Mouse (Mus musculus) embryonic facial prominence, embryonic 13.5 days (tissue): ENCODE data around the gene Fgfr2. TPM values are rescaled to one million over a fixed set of nuclear protein-coding genes. Genes with fewer than 3 reads are reported as not detected.
A peak's percentile ranks its signal among the peaks of the same experiment; 100 is the strongest.

ENCODE experiments used
- ATAC-seq: fragments of 200-750 bp; cut with Nextera tagmentation; 2 replicates; pipeline ENCODE4 v1.8.0; 2017; ENCODE audit warnings: low read depth; ENCODE audit not compliant: insufficient number of reproducible peaks, insufficient read depth, low FRiP score, low TSS enrichment
- H3K27ac ChIP-seq: fragments of 300-500 bp; sonication (generic); 2 replicates; pipeline ENCODE4 v1.5.1; 2015; ENCODE audit warnings: moderate library complexity, mild to moderate bottlenecking, inconsistent platforms
- H3K27me3 ChIP-seq: fragments of 300-500 bp; sonication (generic); 2 replicates; pipeline ENCODE4 v1.6.1; 2015; ENCODE audit warnings: mild to moderate bottlenecking, inconsistent platforms
- H3K36me3 ChIP-seq: fragments of 300-500 bp; sonication (generic); 2 replicates; pipeline ENCODE4 v1.6.1; 2015; ENCODE audit warnings: mild to moderate bottlenecking, inconsistent platforms
- H3K4me1 ChIP-seq: fragments of 300-500 bp; sonication (generic); 2 replicates; pipeline ENCODE4 v1.6.1; 2015; ENCODE audit warnings: inconsistent platforms
- H3K4me2 ChIP-seq: fragments of 300-500 bp; sonication (generic); 2 replicates; pipeline ENCODE4 v1.6.1; 2015; ENCODE audit warnings: moderate library complexity, mild to moderate bottlenecking, inconsistent platforms
- H3K4me3 ChIP-seq: fragments of 300-500 bp; sonication (generic); 2 replicates; pipeline ENCODE4 v1.5.1; 2015; ENCODE audit warnings: mild to moderate bottlenecking, inconsistent platforms
- H3K9ac ChIP-seq: fragments of 300-500 bp; sonication (generic); 2 replicates; pipeline ENCODE4 v1.6.1; 2015; ENCODE audit warnings: mild to moderate bottlenecking, inconsistent platforms
- H3K9me3 ChIP-seq: fragments of 300-500 bp; sonication (generic); 2 replicates; pipeline ENCODE4 v1.6.1; 2016; ENCODE audit warnings: inconsistent platforms
- WGBS: fragments of 180-500 bp; shearing (Covaris S2); methylation state at CpG from one replicate; pipeline ENCODE4 v1.1.7; 2015; ENCODE audit warnings: mixed read lengths; 5-methylcytosine and 5-hydroxymethylcytosine counted together
- polyA plus RNA-seq: library from polyadenylated mRNA; unstranded; fragments of >200 nt; fragmentation: Nextera tagmentation; extraction: Ambion mirVana; gene quantifications from 2 replicates; pipeline ENCODE4 v1.2.1, GENCODE M21; 2015

Fgfr2 gene
- polyA plus RNA-seq, 1 experiment from 2014 or later: 174 TPM

- H3K4me1 ChIP-seq: peaks cover 25% of the 10 kb centered on the region
- no peak overlapping the region for H3K4me3 ChIP-seq
- no peak overlapping the region for H3K27ac ChIP-seq
- H3K36me3 ChIP-seq: no peaks in the 10 kb centered on the region
- no peaks in the 10 kb centered on the region for H3K9me3 ChIP-seq
- ATAC-seq: no peak
- 3% methylated on average over 8 of the region's 8 CpGs for WGBS
- no peak overlapping the region for H3K9ac ChIP-seq
- peaks cover 6% of the 10 kb centered on the region; the same call in 1 of the 2 replicates for H3K27me3 ChIP-seq
- H3K4me2 ChIP-seq: no peak overlapping the region
Observed at GRCm38 (mm10) chr7:132213460-132213859, 909.7 kb downstream of the Fgfr2 start.

DNA sequence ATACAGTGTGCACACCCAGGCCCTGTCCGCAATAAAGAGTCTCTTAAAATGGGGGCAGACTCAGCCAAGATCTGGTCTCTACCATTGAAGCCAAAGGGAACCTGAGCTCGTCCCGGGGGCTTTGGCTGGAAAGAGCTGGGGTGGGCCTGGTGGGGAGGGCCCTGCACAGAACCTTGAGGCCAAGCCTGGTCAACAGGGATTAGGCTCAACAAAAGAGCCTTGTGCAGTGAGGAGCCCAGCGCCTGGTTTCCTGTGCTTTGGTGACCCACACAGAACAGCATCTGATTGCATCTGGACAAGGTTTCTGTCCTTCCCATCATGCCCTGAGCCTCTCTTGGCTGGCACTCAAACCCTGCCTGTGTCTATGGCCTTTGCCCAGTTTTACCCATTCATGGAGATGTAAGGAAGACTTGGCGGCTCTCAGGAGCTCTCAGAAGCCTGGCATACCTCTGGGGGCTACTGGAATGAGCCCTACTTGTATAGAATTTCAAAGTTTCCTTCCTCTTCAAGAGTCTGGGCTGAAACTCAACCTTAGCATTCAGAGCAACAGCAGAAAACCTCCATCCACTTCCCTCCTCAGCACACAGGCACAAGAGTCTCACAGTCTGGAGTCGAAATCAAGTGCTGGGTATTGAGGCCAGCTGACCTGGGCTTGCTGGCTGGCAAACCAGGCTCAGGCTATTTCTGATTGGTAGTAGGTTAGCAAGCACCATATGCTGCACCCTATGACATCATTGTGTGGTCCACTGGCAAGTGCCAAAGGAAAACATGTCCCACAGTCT lies 911.0 kb downstream of the Fgfr2 start:
- Histone ChIP-seq H3K4me3 (no peak overlapping the region), H3K4me2 (no peak overlapping the region), H3K36me3 (no peaks in the 10 kb centered on the region), H3K27me3 (peaks cover 6% of the 10 kb centered on the region; the same call in 1 of the 2 replicates), H3K9ac (no peak overlapping the region), H3K9me3 (no peaks in the 10 kb centered on the region), H3K27ac (peak overlapping the region; percentile 40; the same call in 1 of the 2 replicates), H3K4me1 (peaks cover 25% of the 10 kb centered on the region)
- 47% methylated on average over 6 of the region's 6 CpGs for WGBS
- peak; percentile 43 for ATAC-seq

- no peak for ATAC-seq
Observed at GRCm38 (mm10) chr7:132210616-132211015, 912.5 kb downstream of the Fgfr2 start.

GRCm38 (mm10) chr7:132208946-132209651 lies 914.1 kb downstream of the Fgfr2 start:
- 79% methylated on average over 9 of the region's 9 CpGs for WGBS
- H3K9ac ChIP-seq: no peak overlapping the region
- no peak overlapping the region for H3K27ac ChIP-seq
- no peaks in the 10 kb centered on the region for H3K27me3 ChIP-seq
- no peak overlapping the region for H3K4me2 ChIP-seq
- no peak for ATAC-seq
- peaks cover 39% of the 10 kb centered on the region for H3K4me1 ChIP-seq
- no peaks in the 10 kb centered on the region for H3K9me3 ChIP-seq
- no peaks in the 10 kb centered on the region for H3K36me3 ChIP-seq
- H3K4me3 ChIP-seq: no peak overlapping the region

More at GRCm38 (mm10) chr7:132210616-132211015, 912.5 kb downstream of the Fgfr2 start:
- peaks cover 4% of the 10 kb centered on the region; the same call in 1 of the 2 replicates for H3K27me3 ChIP-seq
- no peak overlapping the region for H3K4me3 ChIP-seq
- H3K9ac ChIP-seq: no peak overlapping the region
- no peak overlapping the region for H3K4me2 ChIP-seq
- no peak overlapping the region for H3K27ac ChIP-seq
- H3K36me3 ChIP-seq: no peaks in the 10 kb centered on the region
- 80% methylated on average over 5 of the region's 5 CpGs for WGBS
- no peaks in the 10 kb centered on the region for H3K9me3 ChIP-seq
- H3K4me1 ChIP-seq: peaks cover 29% of the 10 kb centered on the region

DNA sequence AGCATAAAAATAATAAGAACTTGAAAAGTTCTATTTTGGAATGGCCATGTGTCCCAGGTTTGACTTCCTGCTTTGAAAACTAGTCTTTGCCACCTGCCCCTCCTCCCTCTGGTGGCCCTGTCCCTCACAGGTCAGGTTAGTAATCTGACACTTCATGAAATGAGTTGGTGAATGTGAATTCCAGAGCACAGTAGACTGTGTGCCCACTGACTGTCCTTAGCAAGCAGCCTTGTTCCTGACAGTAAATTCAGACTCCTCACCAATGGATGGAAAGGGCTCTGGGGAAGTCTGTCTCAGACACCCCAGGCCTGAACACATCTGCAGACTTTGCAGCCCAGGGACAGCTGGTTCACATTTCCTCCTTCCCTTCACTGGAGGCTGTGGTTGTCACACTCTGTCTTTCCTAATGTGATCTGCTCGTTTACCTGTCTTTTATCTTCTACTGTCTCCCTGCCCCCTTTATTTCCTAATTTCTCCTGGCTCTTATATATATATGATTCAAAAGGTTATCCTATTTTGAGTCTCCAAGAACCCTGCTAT lies 919.0 kb downstream of the Fgfr2 start:
- Histone ChIP-seq H3K27ac (peak overlapping the region; percentile 74), H3K9me3 (no peaks in the 10 kb centered on the region), H3K27me3 (no peaks in the 10 kb centered on the region), H3K4me2 (no peak overlapping the region), H3K9ac (no peak overlapping the region), H3K4me1 (peaks cover 39% of the 10 kb centered on the region), H3K36me3 (no peaks in the 10 kb centered on the region), H3K4me3 (no peak overlapping the region)
- ATAC-seq: no peak
- WGBS: 3% methylated on average over 1 of the region's 1 CpGs

- Histone ChIP-seq H3K9ac (no peak overlapping the region), H3K27me3 (no peaks in the 10 kb centered on the region), H3K4me3 (no peak overlapping the region), H3K36me3 (no peaks in the 10 kb centered on the region), H3K27ac (no peak overlapping the region), H3K4me2 (no peak overlapping the region), H3K4me1 (peaks cover 41% of the 10 kb centered on the region), H3K9me3 (no peaks in the 10 kb centered on the region)
- ATAC-seq: no peak
- WGBS: 43% methylated on average over 6 of the region's 6 CpGs
Observed at GRCm38 (mm10) chr7:132199686-132200085, 923.5 kb downstream of the Fgfr2 start.

GRCm38 (mm10) chr7:132198806-132199205 lies 924.3 kb downstream of the Fgfr2 start:
- Histone ChIP-seq H3K36me3 (no peaks in the 10 kb centered on the region), H3K4me1 (peaks cover 33% of the 10 kb centered on the region), H3K9me3 (no peaks in the 10 kb centered on the region), H3K27ac (no peak overlapping the region), H3K4me2 (no peak overlapping the region), H3K27me3 (no peaks in the 10 kb centered on the region), H3K9ac (no peak overlapping the region), H3K4me3 (no peak overlapping the region)
- no peak for ATAC-seq
- WGBS: 93% methylated on average over 1 of the region's 1 CpGs

DNA sequence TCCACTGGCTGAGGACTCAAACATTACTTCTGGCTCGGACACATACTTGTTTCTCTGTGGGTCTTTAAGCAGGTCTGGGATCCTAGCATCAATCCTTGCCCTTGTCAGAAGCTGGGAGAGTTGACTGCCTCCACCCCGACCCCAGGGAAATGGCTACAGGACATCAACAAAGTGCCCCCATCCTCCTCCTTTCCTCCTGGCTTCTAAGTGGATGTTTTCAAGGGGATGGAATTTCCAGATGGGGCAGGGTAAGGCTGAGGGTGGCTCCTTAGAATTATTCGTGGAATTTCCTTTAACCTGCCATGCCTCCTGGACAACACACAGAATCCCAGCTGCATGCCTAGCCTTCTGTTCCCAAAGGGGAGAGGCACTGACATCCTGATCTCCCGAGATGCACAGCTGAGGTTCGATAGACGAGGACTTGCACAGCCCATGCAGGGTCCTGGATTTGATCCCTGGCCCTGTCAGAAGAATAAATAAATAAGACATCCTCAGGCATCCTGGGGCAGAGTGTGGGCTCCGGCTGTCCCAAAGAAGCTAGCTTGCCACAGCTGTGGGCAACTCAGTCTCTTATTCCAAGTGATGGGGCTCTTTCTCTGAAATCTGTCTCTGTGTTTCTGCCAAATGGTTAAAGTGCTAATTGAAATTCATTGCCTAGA lies 925.2 kb downstream of the Fgfr2 start:
- Histone ChIP-seq H3K27ac (no peak overlapping the region), H3K4me3 (no peak overlapping the region), H3K9ac (no peak overlapping the region), H3K4me2 (no peak overlapping the region), H3K4me1 (peaks cover 26% of the 10 kb centered on the region), H3K36me3 (no peaks in the 10 kb centered on the region), H3K27me3 (no peaks in the 10 kb centered on the region), H3K9me3 (no peaks in the 10 kb centered on the region)
- WGBS: 35% methylated on average over 7 of the region's 7 CpGs
- no peak for ATAC-seq

DNA sequence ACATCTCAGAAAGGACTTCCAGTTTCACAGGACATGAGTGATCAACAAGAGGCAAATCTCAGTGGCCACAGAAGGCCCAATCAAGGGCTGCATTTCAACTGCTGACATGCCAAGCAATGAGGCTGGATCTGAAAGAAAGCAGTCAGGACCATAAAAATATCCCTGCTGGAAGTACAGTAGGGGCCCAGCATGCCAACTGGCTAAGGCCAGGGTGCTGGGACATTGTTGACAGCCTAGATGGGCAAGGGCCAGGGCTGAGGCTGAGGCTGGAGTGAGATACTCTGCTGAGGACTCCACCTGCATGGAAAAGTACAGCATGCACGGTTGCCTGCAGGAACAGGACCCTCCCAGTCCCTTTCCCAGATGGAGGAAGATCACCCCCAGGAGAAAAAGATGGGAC lies 926.6 kb downstream of the Fgfr2 start:
- H3K9ac ChIP-seq: no peak overlapping the region
- H3K27me3 ChIP-seq: no peaks in the 10 kb centered on the region
- H3K4me3 ChIP-seq: no peak overlapping the region
- H3K4me2 ChIP-seq: no peak overlapping the region
- H3K36me3 ChIP-seq: no peaks in the 10 kb centered on the region
- peaks cover 26% of the 10 kb centered on the region for H3K4me1 ChIP-seq
- H3K9me3 ChIP-seq: no peaks in the 10 kb centered on the region
- WGBS: 83% methylated on average over 1 of the region's 1 CpGs
- no peak overlapping the region for H3K27ac ChIP-seq
- ATAC-seq: no peak

GRCm38 (mm10) chr7:132193606-132194005 lies 929.5 kb downstream of the Fgfr2 start:
- peaks cover 6% of the 10 kb centered on the region; the same call in 1 of the 2 replicates for H3K27me3 ChIP-seq
- no peak overlapping the region for H3K4me2 ChIP-seq
- ATAC-seq: no peak
- no peaks in the 10 kb centered on the region for H3K9me3 ChIP-seq
- peaks cover 26% of the 10 kb centered on the region for H3K4me1 ChIP-seq
- WGBS: 97% methylated on average over 2 of the region's 2 CpGs
- no peak overlapping the region for H3K27ac ChIP-seq
- H3K9ac ChIP-seq: no peak overlapping the region
- no peaks in the 10 kb centered on the region for H3K36me3 ChIP-seq
- no peak overlapping the region for H3K4me3 ChIP-seq

- WGBS: 15% methylated on average over 3 of the region's 3 CpGs
Observed at GRCm38 (mm10) chr7:132187456-132187855, 935.7 kb downstream of the Fgfr2 start.

More at GRCm38 (mm10) chr7:132187456-132187855, 935.7 kb downstream of the Fgfr2 start:
- Histone ChIP-seq H3K36me3 (no peaks in the 10 kb centered on the region), H3K27ac (peak overlapping the region; percentile 66; the same call in 1 of the 2 replicates), H3K4me3 (no peak overlapping the region), H3K9me3 (no peaks in the 10 kb centered on the region), H3K4me2 (no peak overlapping the region; the same call in 1 of the 2 replicates), H3K4me1 (peaks cover 28% of the 10 kb centered on the region), H3K9ac (no peak overlapping the region), H3K27me3 (peaks cover 6% of the 10 kb centered on the region; the same call in 1 of the 2 replicates)
- ATAC-seq: no peak
